Mouse (Mus musculus): ENCODE results near the gene Prpf38b.
"Not testable (repeated sequence)": the region's sequence is repeated elsewhere in the genome, so short reads cannot be mapped to it uniquely, and the experiment has no call there.

The Prpf38b gene

GRCm38 (mm10) chr3:108900681-108901080 is 10.8 kb downstream of the Prpf38b start:
- DNase-seq (ENCODE audit: low read depth in 1 of 2, low spot score in 2 of 2) = no peak

DNA sequence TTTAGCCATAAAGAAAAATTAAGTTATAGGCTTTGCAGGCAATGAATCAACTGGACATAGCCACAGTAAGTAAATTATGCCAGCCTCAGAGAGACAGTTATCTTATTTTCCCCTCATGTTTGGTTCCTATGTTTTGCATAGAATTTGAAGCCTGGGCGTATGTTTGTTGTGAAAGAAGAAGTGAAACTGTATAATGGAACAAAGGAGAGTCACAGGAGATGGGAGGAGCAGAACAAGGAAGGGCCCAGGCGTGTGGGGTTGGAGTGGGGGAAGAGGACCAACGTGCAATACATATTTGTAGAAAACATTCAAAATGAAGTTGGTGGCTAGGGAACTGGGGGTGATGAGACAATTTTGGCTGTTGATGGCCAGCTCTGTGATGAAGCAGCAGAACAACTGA is 11.4 kb downstream of the Prpf38b start:
- peak; percentile 54 to 57 for DNase-seq (ENCODE audit: low read depth in 1 of 2, low spot score in 2 of 2)

GRCm38 (mm10) chr3:108898640-108899039 is 12.9 kb downstream of the Prpf38b start:
- no peak for DNase-seq (ENCODE audit: low read depth in 1 of 2, low spot score in 2 of 2)

GRCm38 (mm10) chr3:108892914-108893313 is 18.6 kb downstream of the Prpf38b start:
- no peak for DNase-seq (ENCODE audit: low read depth in 1 of 2, low spot score in 2 of 2)

- no peak for DNase-seq (ENCODE audit: low read depth in 1 of 2, low spot score in 2 of 2)
These were observed 19.4 kb downstream of the Prpf38b start for GRCm38 (mm10) chr3:108892080-108892479.

DNA sequence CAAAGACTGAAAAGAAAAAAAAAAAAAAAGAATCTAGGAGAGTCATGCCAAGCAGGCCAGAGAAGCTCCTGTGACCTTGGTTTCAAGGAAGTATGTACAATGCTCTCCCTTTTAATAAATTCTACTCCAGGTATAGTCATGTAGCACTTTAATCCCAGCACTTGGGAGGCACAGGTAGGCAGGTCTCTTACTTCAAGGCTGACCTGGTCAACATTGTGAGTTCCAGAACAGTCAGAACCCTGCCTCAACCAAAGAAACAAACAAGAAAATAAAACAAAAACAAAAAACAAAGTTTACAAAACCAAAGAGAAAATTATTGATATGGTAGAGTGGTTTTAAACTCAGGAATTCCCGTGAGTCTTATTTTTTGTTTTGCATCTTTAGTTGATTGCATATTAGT is 21.6 kb downstream of the Prpf38b start, which contains the start of gene Fndc7:
Gene Fndc7 (minus strand): TSS at position 101 of the 400 bp plus-strand sequence.
- no peak for DNase-seq (ENCODE audit: low read depth in 1 of 2, low spot score in 2 of 2)

DNA sequence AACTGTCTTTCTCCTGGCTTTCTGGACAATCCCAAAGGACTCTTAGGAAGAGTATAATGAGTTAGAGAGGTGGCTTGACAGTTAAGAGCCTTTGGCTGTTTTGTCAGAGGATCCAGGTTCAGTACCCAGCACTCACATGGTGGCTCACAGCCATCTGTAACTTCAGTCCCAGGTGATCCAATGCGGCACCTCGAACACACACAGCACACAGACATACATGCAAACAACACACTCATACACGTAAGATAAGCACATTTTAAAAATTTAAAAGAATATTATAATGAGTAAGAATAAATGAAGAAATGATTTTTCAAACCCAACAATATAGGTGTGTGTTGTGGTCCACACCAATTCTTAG is 23.9 kb downstream of the Prpf38b start:
- DNase-seq (ENCODE audit: low read depth in 1 of 2, low spot score in 2 of 2) = no peak

DNA sequence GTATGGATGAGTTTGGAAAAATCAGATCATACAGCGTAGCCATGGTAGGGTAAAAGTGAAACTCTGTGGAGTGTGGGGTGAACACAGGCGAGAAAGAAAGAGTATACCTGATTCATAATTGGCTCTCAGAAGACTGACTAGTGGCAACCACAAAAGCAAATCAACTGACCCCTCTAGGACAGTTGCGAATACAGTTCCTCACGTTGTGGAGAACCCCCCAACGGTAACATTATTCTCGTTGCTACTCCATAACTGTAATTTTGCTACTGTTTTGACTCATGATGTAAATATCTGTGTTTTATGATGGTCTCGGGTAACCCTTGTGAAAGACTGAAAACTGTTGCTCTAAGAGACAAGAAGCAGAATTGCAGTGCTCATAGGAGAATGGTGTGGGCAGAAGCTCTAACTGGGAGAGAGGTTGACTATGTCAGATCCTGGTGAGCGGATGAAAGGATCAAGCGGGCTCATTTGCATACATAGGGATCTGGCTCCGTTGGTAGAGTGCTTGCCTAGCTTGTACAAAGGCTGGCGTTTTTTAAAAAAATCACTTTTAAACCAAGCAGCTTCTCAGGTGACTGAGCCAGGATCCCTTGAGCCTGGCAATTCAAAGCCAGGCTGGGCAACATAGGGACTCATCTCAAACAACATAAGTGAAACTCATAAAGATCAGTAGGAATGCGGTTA is 24.5 kb downstream of the Prpf38b start:
- no peak for DNase-seq (ENCODE audit: low read depth in 1 of 2, low spot score in 2 of 2)

GRCm38 (mm10) chr3:108885686-108886530 is 25.6 kb downstream of the Prpf38b start:
- DNase-seq (ENCODE audit: low read depth in 1 of 2, low spot score in 2 of 2) = no peak

DNA sequence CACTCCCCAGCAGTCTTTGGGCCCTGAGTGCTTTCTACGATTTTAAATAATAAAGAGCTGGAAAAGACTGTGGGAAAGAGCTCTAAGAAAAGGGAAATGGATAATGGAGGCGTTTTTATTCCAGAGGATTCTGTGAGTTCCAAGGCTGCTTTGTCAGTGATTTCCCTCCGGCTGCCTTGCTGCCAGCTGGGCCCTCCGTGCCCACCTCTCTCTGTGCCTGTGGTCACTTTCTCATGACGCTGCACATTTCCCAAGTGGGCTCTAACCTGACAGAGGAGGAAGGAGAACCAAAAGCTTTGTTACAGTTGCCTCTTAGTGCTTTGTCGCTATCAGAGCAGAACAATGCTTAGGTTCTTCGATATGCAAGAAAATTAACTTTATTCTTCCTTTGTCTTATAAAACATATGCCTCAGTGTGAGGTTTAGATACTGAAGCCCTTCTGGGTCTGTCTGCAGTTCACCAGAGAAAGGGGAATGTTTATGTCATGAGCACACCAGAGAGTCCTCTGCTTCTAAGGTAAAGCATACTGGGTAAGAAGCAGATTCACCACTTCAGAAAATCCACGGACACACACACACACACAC is 26.7 kb downstream of the Prpf38b start:
- DNase-seq (ENCODE audit: low read depth in 1 of 2, low spot score in 2 of 2) = no peak

DNA sequence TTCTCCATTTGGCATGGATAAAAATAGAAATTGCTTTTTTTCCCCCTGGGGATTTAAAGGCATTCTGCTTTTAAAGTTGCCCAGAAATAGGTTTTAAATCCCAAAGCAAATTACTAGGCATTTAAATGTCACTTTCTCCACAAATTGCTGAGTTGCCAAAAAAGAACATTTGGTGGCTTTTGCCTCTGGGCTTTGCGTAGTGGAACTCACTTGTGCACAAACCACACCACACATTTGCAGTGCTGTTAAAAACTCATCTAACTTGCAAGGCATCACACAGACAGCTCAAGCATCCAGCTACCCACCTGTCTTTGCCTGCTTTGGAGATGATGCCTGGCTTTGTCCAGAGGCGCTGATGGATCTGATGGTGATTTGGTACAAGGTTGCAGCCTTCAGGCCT is 28.5 kb downstream of the Prpf38b start:
- no peak for DNase-seq (ENCODE audit: low read depth in 1 of 2, low spot score in 2 of 2)

- DNase-seq (ENCODE audit: low read depth in 1 of 2, low spot score in 2 of 2) = not testable (repeated sequence)
These were observed 29.7 kb downstream of the Prpf38b start for GRCm38 (mm10) chr3:108881873-108882272.

DNA sequence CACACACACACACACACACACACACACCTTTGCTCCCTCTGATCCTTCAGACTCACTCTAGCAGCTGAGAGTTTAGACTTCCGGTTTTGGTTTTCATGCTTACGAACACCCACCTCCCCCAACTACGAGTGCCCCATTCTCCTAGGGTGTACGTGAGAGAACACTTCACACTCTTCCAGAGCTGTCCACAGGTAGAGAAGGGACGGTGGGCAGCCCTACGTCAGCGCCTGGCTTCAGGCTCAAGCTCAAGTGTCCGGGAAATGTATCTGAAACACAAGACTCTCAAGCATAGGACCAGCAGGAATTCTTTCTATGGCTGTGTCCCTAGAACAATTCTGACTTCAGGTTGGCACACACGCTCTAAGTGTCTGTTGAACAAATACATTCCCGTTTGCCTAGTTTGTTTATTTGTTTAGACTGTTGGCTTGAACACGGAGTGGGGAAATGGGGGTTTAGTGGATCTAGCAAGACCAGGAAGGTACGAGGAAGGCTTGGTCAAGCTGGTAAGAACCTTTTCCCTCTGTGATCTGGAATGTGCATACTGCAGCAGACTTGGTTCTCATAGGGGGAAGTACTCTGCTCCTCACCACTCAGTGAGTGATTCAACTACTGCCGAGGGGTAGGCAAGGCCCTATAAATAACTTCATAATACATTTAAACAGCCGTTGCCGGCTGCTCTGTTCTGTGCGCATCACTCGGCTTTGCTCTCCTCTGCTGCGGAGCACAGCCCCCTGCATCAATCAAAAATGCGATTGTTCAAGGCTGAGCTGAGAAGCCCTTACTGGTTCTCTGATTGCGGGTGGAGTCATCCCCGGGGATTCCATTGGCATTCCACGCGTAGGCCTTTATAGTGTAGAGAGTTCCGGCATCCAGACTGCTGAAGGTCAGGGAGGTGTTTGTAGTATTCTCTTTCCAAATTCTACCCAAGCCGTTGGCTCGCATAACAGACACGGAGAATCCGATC is 30.7 kb downstream of the Prpf38b start:
- DNase-seq (ENCODE audit: low read depth in 1 of 2, low spot score in 2 of 2) = no peak

DNA sequence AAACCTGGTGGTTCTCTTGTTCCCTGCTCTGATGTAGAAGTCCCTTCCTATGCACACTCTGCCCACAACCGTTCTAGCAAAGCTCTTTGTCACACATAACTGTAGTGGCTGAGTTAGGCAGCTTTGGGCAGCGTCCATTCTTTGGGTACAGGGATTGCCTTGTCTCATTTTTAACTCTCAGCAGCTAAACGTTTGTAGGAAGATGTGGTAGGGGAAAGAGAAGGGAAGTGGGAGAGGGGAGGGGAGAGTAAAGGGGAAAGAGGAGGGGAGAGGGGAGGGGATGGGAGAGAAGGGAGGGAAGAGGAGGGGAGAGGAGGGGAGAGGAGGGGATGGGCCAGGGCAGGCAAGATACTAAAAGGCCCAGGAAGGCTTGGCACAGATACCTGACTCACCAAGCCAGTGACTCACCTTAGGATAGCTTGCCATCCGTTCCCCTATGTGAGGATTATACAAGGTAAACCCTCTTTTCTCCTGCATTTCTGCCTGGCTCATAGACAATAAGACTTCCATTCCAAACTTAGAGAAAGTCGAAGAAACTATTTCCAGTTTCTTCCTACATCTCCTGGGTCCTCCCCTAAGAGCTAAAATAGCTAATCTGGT is 31.6 kb downstream of the Prpf38b start:
- DNase-seq (ENCODE audit: low read depth in 1 of 2, low spot score in 2 of 2) = no peak

DNA sequence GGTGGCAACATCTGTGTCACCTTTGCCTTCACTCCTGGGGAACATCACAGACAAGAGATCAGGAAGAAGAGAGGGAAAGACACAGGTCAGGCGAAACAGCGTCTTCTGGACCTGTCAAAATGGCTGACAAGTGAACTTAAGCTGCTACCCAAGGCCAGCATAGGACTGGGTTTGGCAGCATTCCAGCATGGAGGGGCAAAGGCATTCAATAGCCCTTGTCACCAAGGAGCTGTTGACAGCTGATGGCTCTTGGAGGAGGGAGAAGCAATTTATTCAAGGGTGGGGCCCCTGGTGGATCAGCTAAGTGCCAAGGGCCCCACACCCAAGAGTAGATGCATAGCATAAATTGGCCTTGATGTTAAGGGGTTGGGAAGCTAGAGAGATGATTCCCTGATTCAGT is 32.4 kb downstream of the Prpf38b start:
- no peak for DNase-seq (ENCODE audit: low read depth in 1 of 2, low spot score in 2 of 2)

- no peak for DNase-seq (ENCODE audit: low read depth in 1 of 2, low spot score in 2 of 2)
These were observed 40.9 kb downstream of the Prpf38b start for GRCm38 (mm10) chr3:108870631-108871030.

DNA sequence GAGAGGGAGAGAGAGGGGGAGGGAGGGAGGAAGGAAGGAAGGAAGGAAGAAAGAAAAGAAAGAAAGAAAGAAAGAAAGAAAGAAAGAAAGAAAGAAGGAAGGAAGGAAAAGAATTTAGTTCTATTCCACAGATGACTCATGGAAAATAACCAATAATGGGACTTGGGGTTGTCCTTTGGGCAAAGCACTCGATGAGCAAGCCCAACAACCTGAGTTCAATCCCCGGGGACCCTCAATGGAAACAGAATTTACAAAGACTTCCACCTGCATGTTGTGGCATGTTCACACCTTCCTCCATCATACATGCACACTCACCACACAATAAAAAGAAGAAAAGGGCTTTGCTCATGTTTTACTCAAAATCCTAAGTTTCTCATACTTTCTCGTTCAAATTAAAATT is 44.1 kb downstream of the Prpf38b start:
- DNase-seq (ENCODE audit: low read depth in 1 of 2, low spot score in 2 of 2) = no peak

GRCm38 (mm10) chr3:108865676-108866075 is 45.9 kb downstream of the Prpf38b start:
- DNase-seq (ENCODE audit: low read depth in 1 of 2, low spot score in 2 of 2) = no peak

GRCm38 (mm10) chr3:108865129-108865528 is 46.4 kb downstream of the Prpf38b start:
- DNase-seq (ENCODE audit: low read depth in 1 of 2, low spot score in 2 of 2) = no peak

GRCm38 (mm10) chr3:108863091-108863490 is 48.4 kb downstream of the Prpf38b start:
- DNase-seq (ENCODE audit: low read depth in 1 of 2, low spot score in 2 of 2) = no peak

DNA sequence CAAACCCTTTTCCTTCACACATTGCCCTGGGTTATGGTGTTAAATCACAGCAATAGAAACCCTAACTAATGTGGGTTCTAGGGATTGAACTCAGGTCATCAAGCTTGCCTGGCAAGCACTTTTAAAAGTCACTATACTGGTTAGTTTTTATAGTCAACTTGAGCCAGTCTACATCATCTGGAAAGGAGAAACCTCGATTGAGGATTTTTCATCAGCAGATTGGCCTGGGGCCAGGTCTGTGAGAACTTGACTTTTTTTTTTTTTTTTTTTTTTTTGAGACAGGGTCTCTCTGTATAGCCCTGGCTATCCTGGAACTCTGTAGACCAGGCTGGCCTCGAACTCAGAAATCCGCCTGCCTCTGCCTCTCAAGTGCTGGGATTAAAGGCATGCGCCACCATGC is 49.2 kb downstream of the Prpf38b start:
- not testable (repeated sequence) for DNase-seq (ENCODE audit: low read depth in 1 of 2, low spot score in 2 of 2)
